Mouse (Mus musculus) thymus, adult 18-20 months (tissue): ENCODE data around the gene P2rx7.
A peak's percentile ranks its signal among the peaks of the same experiment; 100 is the strongest.

Experiments used
- DNase-seq, 2 experiments: peaks; one replicate each; pipeline ENCODE4 v3.0.0; 2022; ENCODE audit warnings: mixed read lengths in 2 of 2

Gene P2rx7

DNA sequence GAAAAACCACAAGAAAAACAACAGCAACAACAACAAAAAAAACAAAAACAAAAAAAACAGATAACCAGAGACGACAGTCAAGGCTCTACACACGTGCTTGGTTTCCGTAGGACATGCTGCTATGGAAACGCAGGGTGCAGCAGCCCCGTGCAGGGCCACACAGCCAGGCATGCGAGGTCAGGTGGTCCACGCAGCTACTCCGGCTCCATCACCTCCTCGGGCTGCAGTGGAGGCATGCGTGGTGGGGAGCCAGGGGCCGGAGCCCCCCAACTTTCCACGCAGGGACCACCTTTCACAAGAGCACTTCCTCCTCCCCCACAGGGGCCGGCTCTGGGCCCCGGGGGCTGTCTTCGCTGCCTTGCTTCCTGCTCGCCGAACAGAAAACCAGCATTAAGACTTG lies 90.2 kb downstream of the P2rx7 start:
- DNase-seq, result peak; percentile 32 to 42

- no peak for DNase-seq
These were observed 92.1 kb downstream of the P2rx7 start for GRCm38 (mm10) chr5:122735853-122736252.

DNA sequence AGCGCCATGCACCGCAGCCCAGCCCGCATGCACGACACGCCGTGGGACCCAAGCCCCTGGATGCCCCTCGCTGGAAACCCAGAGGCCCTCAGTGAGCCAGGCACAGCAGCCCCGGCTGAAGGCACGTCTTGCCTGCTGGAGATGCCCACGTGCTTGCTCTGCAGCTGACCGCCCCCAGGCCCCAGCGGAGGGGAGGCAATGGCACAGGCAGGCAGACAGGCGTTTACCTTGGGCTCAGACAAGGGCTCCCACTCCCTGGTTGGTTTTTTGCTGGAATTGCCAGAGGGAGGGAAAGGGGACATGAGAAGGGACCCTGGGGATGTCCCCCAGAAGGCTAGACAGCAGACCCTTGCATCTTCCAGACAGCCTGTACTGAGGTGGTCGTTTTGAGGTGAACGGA lies 93.0 kb downstream of the P2rx7 start:
- DNase-seq, result no peak
